Mouse (Mus musculus): ENCODE data around the gene Gdf9.

DNA sequence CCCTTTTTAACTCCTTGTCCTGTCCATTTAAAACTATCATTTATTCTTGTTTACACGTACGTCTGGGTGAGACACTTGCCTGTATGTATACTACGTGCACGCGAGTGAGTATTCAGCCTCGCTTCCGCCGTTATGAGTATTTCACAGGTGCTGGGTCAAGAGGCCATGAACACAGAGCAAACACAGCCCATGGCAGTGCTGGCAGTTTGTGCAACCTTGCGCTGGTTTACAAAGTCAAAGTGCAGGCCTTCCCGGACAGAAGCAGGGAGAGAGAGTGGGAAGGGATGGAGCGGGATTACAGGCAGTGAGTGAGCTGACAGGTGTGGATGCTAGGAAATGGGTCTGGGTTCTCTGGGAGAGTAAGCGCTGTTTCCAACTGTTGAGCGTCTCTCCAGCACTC lies 15.4 kb downstream of the Gdf9 start:
- TF ChIP-seq CTCF (IDR thresholded peaks at IDR 0.05; ENCODE audit: control insufficient read depth, insufficient read depth, insufficient replicate concordance, low read depth, low read length) (no peak), POLR2A (IDR thresholded peaks at IDR 0.05; ENCODE audit: control insufficient read depth, low read depth, low read length) (no peak)
